Mouse (Mus musculus) hindbrain, embryonic 16.5 days (tissue): Measurements from ENCODE around the gene Ccdc96. TPM values are rescaled to one million over a fixed set of nuclear protein-coding genes. Genes with fewer than 3 reads are reported as not detected.

ENCODE experiments used
- ATAC-seq: fragments of 200-750 bp; cut with Nextera tagmentation; 2 replicates; pipeline ENCODE4 v1.8.0; 2017; ENCODE audit warnings: moderate TSS enrichment, moderate library complexity
- H3K27ac ChIP-seq: fragments of 300-500 bp; sonication (generic); 2 replicates; pipeline ENCODE4 v1.5.1; 2014; ENCODE audit warnings: low read depth, mild to moderate bottlenecking, control low read depth, low read length, moderate library complexity
- H3K27me3 ChIP-seq: fragments of 300-500 bp; sonication (generic); replicated peaks from 2 replicates; pipeline ENCODE4 v1.6.1; 2014; ENCODE audit warnings: low read length; ENCODE audit not compliant: control insufficient read depth, insufficient read depth
- H3K36me3 ChIP-seq: fragments of 300-500 bp; sonication (generic); 2 replicates; pipeline ENCODE4 v1.6.1; 2014; ENCODE audit warnings: mild to moderate bottlenecking, low read length, moderate library complexity, mixed read lengths; ENCODE audit not compliant: control insufficient read depth, insufficient read depth
- H3K4me1 ChIP-seq: fragments of 300-500 bp; sonication (generic); 2 replicates; pipeline ENCODE4 v1.6.1; 2014; ENCODE audit warnings: low read depth, low read length; ENCODE audit not compliant: control insufficient read depth, insufficient read depth
- H3K4me2 ChIP-seq: fragments of 300-500 bp; sonication (generic); 2 replicates; pipeline ENCODE4 v1.6.1; 2014; ENCODE audit warnings: mild to moderate bottlenecking, low read length, control low read depth, moderate library complexity
- H3K4me3 ChIP-seq: fragments of 300-500 bp; sonication (generic); 2 replicates; pipeline ENCODE4 v1.5.1; 2014; ENCODE audit warnings: mild to moderate bottlenecking, low read length, control low read depth, moderate library complexity
- H3K9ac ChIP-seq: fragments of 300-500 bp; sonication (generic); 2 replicates; pipeline ENCODE4 v1.6.1; 2014; ENCODE audit warnings: low read depth, mild to moderate bottlenecking, control low read depth, low read length, moderate library complexity
- H3K9me3 ChIP-seq: fragments of 300-500 bp; sonication (generic); 2 replicates; pipeline ENCODE4 v1.6.1; 2014; ENCODE audit warnings: mild to moderate bottlenecking, low read length, moderate library complexity; ENCODE audit not compliant: control insufficient read depth
- WGBS: fragments of 180-500 bp; shearing (Covaris S2); extraction: QIAGEN DNeasy Blood & Tissue Kit; methylation state at CpG from one replicate; pipeline ENCODE4 v1.1.7; 2014; 5-methylcytosine and 5-hydroxymethylcytosine counted together
- polyA plus RNA-seq: library from polyadenylated mRNA; unstranded; fragments of >200 nt; fragmentation: Nextera tagmentation; extraction: Ambion mirVana; gene quantifications from 2 replicates; pipeline ENCODE4 v1.2.1, GENCODE M21; 2015

Gene Ccdc96
- polyA plus RNA-seq, 1 experiment from 2014 or later: 2.7 TPM

DNA sequence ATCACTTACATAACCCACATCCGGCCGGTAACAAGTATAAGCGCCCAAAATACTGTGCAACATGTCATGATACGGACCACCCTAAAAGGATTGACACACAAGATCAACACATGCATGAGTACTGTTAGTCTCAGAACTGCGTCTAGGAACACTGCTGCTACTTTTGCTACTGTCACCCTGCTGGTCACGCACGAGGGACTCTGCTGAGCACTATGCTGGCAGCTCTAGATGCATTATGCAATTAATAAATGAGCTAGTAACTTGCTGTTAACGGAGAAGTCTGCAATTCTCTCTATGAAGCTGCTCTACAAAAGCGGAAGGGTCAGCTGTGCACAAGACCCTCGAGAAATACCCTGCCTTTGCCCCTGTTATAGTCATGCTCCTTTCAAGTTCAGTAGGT, 24.0 kb downstream of the Ccdc96 start:
- Histone ChIP-seq H3K27ac (no peak overlapping the region), H3K4me2 (no peak overlapping the region), H3K4me3 (no peak overlapping the region), H3K9ac (no peak overlapping the region), H3K27me3 (no peaks in the 10 kb centered on the region), H3K9me3 (no peaks in the 10 kb centered on the region), H3K36me3 (peaks cover 46% of the 10 kb centered on the region), H3K4me1 (no peaks in the 10 kb centered on the region)
- 92% methylated on average over 10 of the region's 10 CpGs for whole genome bisulfite sequencing
- ATAC-seq: no peak

DNA sequence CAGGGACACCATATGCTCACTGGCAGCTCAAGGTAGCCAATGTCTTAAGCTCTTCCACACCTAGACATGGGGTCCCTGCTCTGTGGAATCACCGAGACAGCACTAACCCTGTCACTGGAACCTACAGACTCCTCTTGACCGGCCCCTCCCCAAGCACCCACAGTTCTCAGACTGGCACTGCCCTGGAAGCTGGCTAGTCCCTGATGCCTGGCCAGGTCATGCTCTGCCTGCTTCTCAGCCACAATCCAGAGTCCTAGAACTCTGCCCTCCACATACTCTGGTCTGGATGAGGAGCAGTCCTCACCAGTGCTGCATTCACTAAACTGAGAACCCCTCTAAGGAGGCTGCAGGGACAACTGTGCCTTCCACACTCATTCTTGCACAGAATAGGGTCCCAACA, 26.6 kb downstream of the Ccdc96 start:
- no peak for ATAC-seq
- no peaks in the 10 kb centered on the region for H3K27me3 ChIP-seq
- WGBS: 88% methylated on average over 2 of the region's 2 CpGs
- H3K9me3 ChIP-seq: no peaks in the 10 kb centered on the region
- no peak overlapping the region for H3K9ac ChIP-seq
- H3K4me3 ChIP-seq: no peak overlapping the region
- no peak overlapping the region for H3K27ac ChIP-seq
- peaks cover 35% of the 10 kb centered on the region for H3K36me3 ChIP-seq
- no peak overlapping the region for H3K4me2 ChIP-seq
- no peaks in the 10 kb centered on the region for H3K4me1 ChIP-seq

DNA sequence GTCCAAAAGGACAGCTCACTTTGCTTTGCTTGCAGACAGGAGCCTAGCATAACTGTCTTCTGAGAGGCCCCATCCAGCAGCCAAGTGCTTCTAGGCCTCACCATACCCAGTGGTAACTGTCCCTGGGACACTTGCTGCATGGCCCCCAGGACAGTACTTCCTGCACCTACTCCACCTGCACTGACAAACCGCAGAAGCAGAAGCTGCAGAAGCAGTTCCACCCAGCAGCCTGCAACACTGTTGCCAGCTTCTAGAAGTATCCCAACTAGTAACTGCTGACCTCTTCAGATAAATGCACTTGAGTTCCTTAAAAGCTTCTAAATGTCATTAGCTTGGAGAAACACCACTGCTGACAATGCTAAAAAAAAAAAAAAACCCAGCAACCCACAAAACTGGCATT, 30.7 kb downstream of the Ccdc96 start:
- Histone ChIP-seq H3K9me3 (no peaks in the 10 kb centered on the region), H3K4me1 (no peaks in the 10 kb centered on the region), H3K4me3 (no peak overlapping the region), H3K36me3 (peaks cover 32% of the 10 kb centered on the region), H3K9ac (no peak overlapping the region), H3K27me3 (no peaks in the 10 kb centered on the region), H3K27ac (no peak overlapping the region), H3K4me2 (no peak overlapping the region)
- no peak for ATAC-seq
- 95% methylated on average over 1 of the region's 1 CpGs for WGBS

DNA sequence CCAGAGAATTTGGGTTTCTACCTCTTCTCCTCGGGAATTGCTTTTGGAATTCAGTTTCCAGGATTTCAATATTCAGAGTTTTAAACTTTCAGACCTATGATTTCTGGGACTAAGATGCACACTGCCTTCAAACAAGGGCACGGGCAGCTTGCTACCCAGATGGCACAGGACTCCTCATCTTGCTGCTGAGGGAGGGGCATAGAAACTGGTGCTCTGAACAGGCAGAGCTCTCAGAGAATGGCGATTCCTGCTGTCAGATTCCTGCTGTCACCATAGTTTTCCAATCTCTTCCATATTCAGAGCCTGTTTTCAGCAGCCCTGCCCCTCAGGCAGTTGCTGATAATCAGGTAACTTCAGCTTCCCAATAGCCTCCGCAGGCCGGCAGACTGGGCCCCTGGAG, 31.2 kb downstream of the Ccdc96 start:
- Histone ChIP-seq H3K4me3 (no peak overlapping the region), H3K4me1 (no peaks in the 10 kb centered on the region), H3K9ac (no peak overlapping the region), H3K9me3 (no peaks in the 10 kb centered on the region), H3K27ac (no peak overlapping the region), H3K27me3 (no peaks in the 10 kb centered on the region), H3K36me3 (peaks cover 30% of the 10 kb centered on the region), H3K4me2 (no peak overlapping the region)
- 81% methylated on average over 5 of the region's 5 CpGs for WGBS
- no peak for ATAC-seq

DNA sequence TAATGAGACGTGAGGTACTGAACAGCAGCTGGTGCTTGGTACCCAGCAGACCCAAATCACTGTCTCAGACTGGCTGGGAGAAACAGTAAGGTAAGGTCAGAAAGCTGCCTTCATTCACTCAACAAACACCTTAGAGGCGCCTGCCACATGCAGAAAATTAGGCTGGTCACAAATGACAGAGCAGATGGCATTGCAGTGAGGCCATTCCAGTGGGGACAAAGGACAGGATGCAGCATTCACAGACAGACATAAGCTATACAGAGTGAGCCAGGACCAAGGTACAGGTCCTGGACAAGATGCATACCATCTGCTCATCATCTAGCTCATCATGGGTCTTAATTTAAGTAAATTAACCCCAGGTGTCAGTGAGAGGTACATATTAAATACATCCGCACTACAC, 33.2 kb downstream of the Ccdc96 start:
- ATAC-seq: peak; percentile 61; the same call in 1 of the 2 replicates
- Histone ChIP-seq H3K4me3 (no peak overlapping the region), H3K36me3 (peaks cover 24% of the 10 kb centered on the region), H3K9me3 (no peaks in the 10 kb centered on the region), H3K4me2 (no peak overlapping the region), H3K27me3 (no peaks in the 10 kb centered on the region), H3K4me1 (no peaks in the 10 kb centered on the region), H3K9ac (no peak overlapping the region), H3K27ac (no peak overlapping the region)
- 77% methylated on average over 3 of the region's 3 CpGs for WGBS

DNA sequence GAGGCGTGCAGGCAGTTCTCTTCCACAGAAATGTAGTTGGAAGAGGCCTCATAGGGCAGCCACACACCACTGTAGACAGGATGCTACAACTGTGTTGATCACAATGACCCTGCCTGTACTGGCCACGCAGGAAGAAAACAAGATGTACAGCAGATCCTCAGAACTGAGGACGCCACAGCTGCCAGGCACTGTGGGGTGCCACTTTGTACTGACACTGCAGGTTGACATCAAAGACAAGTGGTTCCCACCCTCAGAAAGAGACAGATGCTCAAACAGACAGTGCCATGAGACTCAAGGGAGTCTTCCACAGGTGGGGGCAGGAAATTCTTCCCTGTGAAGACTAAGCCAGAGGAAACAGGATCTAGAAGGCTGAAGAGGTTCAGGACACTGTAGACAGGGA, 35.4 kb downstream of the Ccdc96 start:
- WGBS: 68% methylated on average over 3 of the region's 3 CpGs
- Histone ChIP-seq H3K4me3 (no peak overlapping the region), H3K4me1 (no peaks in the 10 kb centered on the region), H3K27me3 (no peaks in the 10 kb centered on the region), H3K36me3 (peaks cover 17% of the 10 kb centered on the region), H3K27ac (no peak overlapping the region), H3K4me2 (no peak overlapping the region), H3K9me3 (no peaks in the 10 kb centered on the region), H3K9ac (no peak overlapping the region)
- ATAC-seq: peak; percentile 37; the same call in 1 of the 2 replicates

DNA sequence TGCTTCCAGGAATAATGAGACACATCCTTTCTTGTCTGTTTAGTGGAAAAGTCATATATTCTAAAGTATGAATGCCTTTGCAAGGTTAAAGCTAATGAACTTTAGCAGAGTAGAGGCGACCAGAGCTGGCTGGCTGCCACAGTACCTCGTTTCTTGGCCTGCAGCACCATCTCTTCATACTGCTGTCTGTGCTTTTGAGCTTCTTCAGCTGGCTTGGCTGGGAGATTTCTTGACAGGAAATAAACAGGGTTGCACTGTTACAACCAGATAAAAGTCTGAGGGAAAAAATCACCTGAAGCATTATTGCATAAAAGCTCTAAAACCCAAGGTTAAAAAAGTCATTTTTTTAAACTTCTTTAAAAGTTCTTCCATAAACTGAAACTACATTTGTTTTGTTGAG, 38.4 kb downstream of the Ccdc96 start:
- Histone ChIP-seq H3K36me3 (peaks cover 17% of the 10 kb centered on the region), H3K9me3 (no peaks in the 10 kb centered on the region), H3K27me3 (no peaks in the 10 kb centered on the region), H3K4me3 (no peak overlapping the region), H3K4me2 (no peak overlapping the region), H3K27ac (no peak overlapping the region), H3K4me1 (peaks cover 3% of the 10 kb centered on the region), H3K9ac (no peak overlapping the region)
- no peak for ATAC-seq
- WGBS: 70% methylated on average over 2 of the region's 2 CpGs

DNA sequence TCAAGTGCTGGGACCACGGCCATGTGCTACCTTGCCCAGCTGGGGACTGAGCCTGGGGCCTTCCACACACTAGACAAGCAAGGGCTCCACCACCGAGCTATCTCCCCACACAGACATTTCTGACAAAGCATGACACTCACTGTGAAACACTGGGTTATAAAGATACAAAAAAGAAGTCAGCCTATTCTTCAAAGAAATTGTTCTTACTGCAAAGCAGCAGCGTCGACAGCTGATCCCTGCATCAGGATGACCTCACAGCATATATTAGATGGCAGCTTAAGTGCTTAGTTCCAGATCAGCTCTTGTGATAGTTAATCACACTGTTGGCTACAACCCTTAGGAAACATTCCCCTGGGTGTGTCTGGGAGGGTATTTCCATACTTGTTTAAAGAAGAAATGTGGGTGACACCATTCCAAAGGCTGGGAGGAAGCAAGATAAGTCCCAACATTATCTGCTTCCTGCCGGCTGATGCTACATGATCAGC, 38.9 kb downstream of the Ccdc96 start:
- no peak overlapping the region for H3K4me3 ChIP-seq
- H3K4me2 ChIP-seq: no peak overlapping the region
- H3K9ac ChIP-seq: no peak overlapping the region
- H3K36me3 ChIP-seq: peaks cover 13% of the 10 kb centered on the region
- H3K27me3 ChIP-seq: no peaks in the 10 kb centered on the region
- WGBS: 88% methylated on average over 5 of the region's 5 CpGs
- no peaks in the 10 kb centered on the region for H3K9me3 ChIP-seq
- H3K27ac ChIP-seq: no peak overlapping the region
- H3K4me1 ChIP-seq: peaks cover 7% of the 10 kb centered on the region
- no peak for ATAC-seq

DNA sequence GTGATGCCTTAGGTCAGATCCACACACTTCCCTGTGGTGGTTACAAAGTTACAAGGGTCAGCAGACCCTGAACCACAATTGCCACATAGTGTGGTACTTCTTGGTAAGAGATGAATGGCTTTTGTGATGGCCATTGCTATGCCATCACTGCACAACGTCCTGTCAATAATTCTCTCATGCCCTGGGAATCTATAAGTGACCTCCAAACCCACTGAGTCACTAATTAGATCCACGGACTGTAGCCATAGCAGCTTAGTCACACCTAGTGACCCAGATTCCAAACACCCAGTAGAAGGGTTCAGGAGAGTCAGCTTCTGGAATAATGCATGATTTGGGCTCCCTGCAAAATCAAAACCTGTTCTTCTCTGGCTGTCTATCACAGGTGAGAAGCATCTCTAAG, 40.8 kb downstream of the Ccdc96 start:
- ATAC-seq: no peak
- H3K4me2 ChIP-seq: no peak overlapping the region
- 85% methylated on average over 2 of the region's 2 CpGs for WGBS

DNA sequence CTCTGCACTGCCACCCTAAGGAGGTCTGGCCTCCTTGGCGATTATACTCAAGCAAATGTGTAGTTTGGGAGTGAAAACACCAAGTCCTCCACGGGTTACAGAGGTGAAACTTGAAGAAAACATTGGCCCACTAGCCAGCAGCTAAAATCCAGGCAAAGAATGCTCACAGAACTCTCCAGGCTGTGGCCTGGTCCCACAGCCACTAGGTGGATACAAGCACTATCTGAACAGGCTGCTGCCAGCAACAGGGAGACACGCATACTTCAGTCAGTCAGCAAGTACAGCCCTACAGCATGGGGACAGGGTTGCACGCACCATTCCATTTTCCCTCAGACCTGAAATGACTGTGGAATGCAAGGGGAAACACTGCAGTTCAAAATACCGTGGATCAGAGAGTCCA, 41.9 kb downstream of the Ccdc96 start:
- 83% methylated on average over 5 of the region's 5 CpGs for WGBS
- Histone ChIP-seq H3K9me3 (no peaks in the 10 kb centered on the region), H3K36me3 (peaks cover 3% of the 10 kb centered on the region; the same call in 1 of the 2 replicates), H3K4me3 (no peak overlapping the region), H3K27me3 (no peaks in the 10 kb centered on the region), H3K27ac (no peak overlapping the region), H3K4me1 (peaks cover 20% of the 10 kb centered on the region), H3K4me2 (no peak overlapping the region), H3K9ac (no peak overlapping the region)
- ATAC-seq: no peak

More for the DNA sequence above, 40.8 kb downstream of the Ccdc96 start:
- no peak overlapping the region for H3K4me3 ChIP-seq
- no peak overlapping the region for H3K27ac ChIP-seq
- no peak overlapping the region for H3K9ac ChIP-seq
- H3K36me3 ChIP-seq: peaks cover 5% of the 10 kb centered on the region; the same call in 1 of the 2 replicates
- H3K9me3 ChIP-seq: no peaks in the 10 kb centered on the region
- H3K4me1 ChIP-seq: peaks cover 20% of the 10 kb centered on the region
- H3K27me3 ChIP-seq: no peaks in the 10 kb centered on the region
